In genomic region chr6:83473240-83473639, GRCm38 (mm10) we compare ENCODE assay signal across 10 mouse cellular contexts. TPM values are rescaled to one million over a fixed set of nuclear protein-coding genes. Genes with fewer than 3 reads are reported as not detected.
A peak's percentile ranks its signal among the peaks of the same experiment; 100 is the strongest.
DNase-seq lines count a peak whose midpoint lies in the region; ATAC-seq lines count a peak whose summit lies in the region.
"Had no signal": no experiment of that assay in that cellular context is flagged by ENCODE, and none has a peak within 500 bp of the region (broad histone marks: within the 10 kb centered on the region; RNA-seq: fewer than 3 reads in every experiment).

No protein-coding gene starts in this region.

- H3K27me3 ChIP-seq in midbrain, embryonic 14.5 days (ENCODE audit: control insufficient read depth, insufficient read depth, low read length) = no peaks in the 10 kb centered on the region
- H3K27me3 ChIP-seq: limb, embryonic 12.5 days; midbrain, embryonic 15.5 days had no signal

- 89% methylated on average over 9 of the region's 9 CpGs for WGBS in midbrain, embryonic 14.5 days

- H3K9ac ChIP-seq in midbrain, embryonic 14.5 days (replicated peaks; ENCODE audit: low read length) = no peak overlapping the region
- H3K9ac ChIP-seq: limb, embryonic 12.5 days; midbrain, embryonic 15.5 days had no signal

- H3K4me2 ChIP-seq in midbrain, embryonic 14.5 days (ENCODE audit: low read length) = no peak overlapping the region
- H3K4me2 ChIP-seq: limb, embryonic 12.5 days; midbrain, embryonic 15.5 days had no signal

- intact Hi-C loops in gastrocnemius, postnatal 14 days (cut with DNase I; ENCODE audit: low total_unique reads) = no loop called here

- no peak overlapping the region for H3K27ac ChIP-seq in midbrain, embryonic 14.5 days (replicated peaks; ENCODE audit: low read depth, low read length)
- H3K27ac ChIP-seq: limb, embryonic 12.5 days; midbrain, embryonic 15.5 days had no signal

- ATAC-seq in midbrain, embryonic 14.5 days (ENCODE audit: low FRiP score, low TSS enrichment) = no peak
- ATAC-seq: midbrain, embryonic 15.5 days had no signal

- H3K4me3 ChIP-seq in midbrain, embryonic 14.5 days (replicated peaks; ENCODE audit: low read depth, low read length) = no peak overlapping the region
- H3K4me3 ChIP-seq: limb, embryonic 12.5 days; midbrain, embryonic 15.5 days had no signal

- no peaks in the 10 kb centered on the region for H3K9me3 ChIP-seq in midbrain, embryonic 14.5 days (ENCODE audit: control insufficient read depth, low read length)
- H3K9me3 ChIP-seq: limb, embryonic 12.5 days; midbrain, embryonic 15.5 days had no signal

- peak; percentile 81 for DNase-seq in adrenal gland, adult 2 months
- DNase-seq in brain, adult 2 months (ENCODE audit: low read depth, low spot score) = peak; percentile 69
- DNase-seq in gastrocnemius, postnatal 14 days = peak; percentile 67
- peak; percentile 86 for DNase-seq in lung, postnatal 10 days
- DNase-seq in urinary bladder, postnatal 4 days (ENCODE audit: low spot score in 2 of 2) = no peak
- DNase-seq in midbrain, embryonic 14.5 days = no peak
- DNase-seq in right cerebral cortex, adult 2 months (ENCODE audit: low spot score in 2 of 2) = no peak
- DNase-seq: thymus, postnatal 36 days had no signal

- H3K36me3 ChIP-seq in midbrain, embryonic 14.5 days (ENCODE audit: control insufficient read depth, insufficient read depth, low read length) = no peaks in the 10 kb centered on the region; the same call in 1 of the 2 replicates
- H3K36me3 ChIP-seq: midbrain, embryonic 15.5 days had no signal

- no peaks in the 10 kb centered on the region for H3K4me1 ChIP-seq in midbrain, embryonic 14.5 days (ENCODE audit: control insufficient read depth, insufficient read depth, low read length)
- H3K4me1 ChIP-seq: limb, embryonic 12.5 days; midbrain, embryonic 15.5 days had no signal

RNA-seq across cellular contexts. Expression of gene Tet3, which starts 14.4 kb away (rescaled TPM):
- total RNA-seq in adrenal gland, adult 2 months (2021) = 10 to 100 TPM; 22.9 to 26.0 TPM
- 6.8 and 8.7 TPM in 2 replicates for polyA plus RNA-seq in adrenal gland, adult 2 months (2012; rRNA removed)
- 10 to 100 TPM; 30.4 to 36.7 TPM for total RNA-seq in gastrocnemius, postnatal 14 days (2021)
- 50.0 and 56.0 TPM in 2 replicates for polyA plus RNA-seq in midbrain, embryonic 14.5 days (2014; fragmentation: Nextera tagmentation; extraction: Ambion mirVana)

RNA-seq across cellular contexts. Expression of gene Dguok, which starts 33.5 kb away (rescaled TPM):
- 10 to 100 TPM; 45.1 to 49.5 TPM for total RNA-seq in adrenal gland, adult 2 months (2021)
- polyA plus RNA-seq in adrenal gland, adult 2 months (2012; rRNA removed) = 47.3 and 49.3 TPM in 2 replicates
- total RNA-seq in gastrocnemius, postnatal 14 days (2021) = 10 to 100 TPM; 14.8 to 19.3 TPM
- 66.6 and 68.5 TPM in 2 replicates for polyA plus RNA-seq in midbrain, embryonic 14.5 days (2014; fragmentation: Nextera tagmentation; extraction: Ambion mirVana)

Comparison
In these comparisons a context has a peak if more than half of its experiments do, and no peak if none do; other contexts are left out.
1. DNase-seq: peak in adrenal gland, adult 2 months (single experiment), brain, adult 2 months (single experiment), gastrocnemius, postnatal 14 days (single experiment) and lung, postnatal 10 days (single experiment); none in urinary bladder, postnatal 4 days (0 of 2), midbrain, embryonic 14.5 days (single experiment) and right cerebral cortex, adult 2 months (0 of 2).